Mouse (Mus musculus) testis, adult 2 months (tissue): ENCODE measurements around the gene Ifit1.

Experiments
- CTCF ChIP-seq: fragments of 200-500 bp; IDR thresholded peaks from 2 replicates; pipeline ENCODE4 v1.5.1; 2012; ENCODE audit warnings: low read depth, mild to moderate bottlenecking, inconsistent platforms, low read length, moderate library complexity; ENCODE audit not compliant: control insufficient read depth, insufficient read depth, insufficient replicate concordance
- POLR2A ChIP-seq: fragments of 200-500 bp; IDR thresholded peaks from 2 replicates; pipeline ENCODE4 v1.6.1; 2012; ENCODE audit warnings: low read depth, mild to moderate bottlenecking, inconsistent platforms, low read length, moderate library complexity; ENCODE audit not compliant: control insufficient read depth

DNA sequence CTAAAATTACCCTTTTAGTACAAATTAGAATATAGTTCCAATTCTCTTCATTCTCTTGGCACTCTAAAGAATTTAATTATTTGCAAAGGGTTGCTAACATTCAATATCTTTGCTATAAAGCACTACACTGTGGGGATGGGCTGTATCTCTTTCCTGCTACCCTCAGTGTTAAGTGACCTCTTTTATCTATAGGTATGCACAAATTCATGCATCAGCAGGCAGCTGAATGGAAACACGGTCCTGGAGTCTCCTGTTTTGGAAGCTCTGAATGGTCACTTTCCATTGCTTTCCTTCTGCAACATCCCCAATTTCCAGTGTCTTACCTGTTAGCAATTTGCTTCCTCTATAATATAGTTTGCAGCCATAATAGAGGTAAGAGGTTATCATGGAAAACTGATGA, 58.2 kb downstream of the Ifit1 start:
- TF ChIP-seq CTCF: no peak
- no peak for TF ChIP-seq POLR2A
